Mouse (Mus musculus) erythroblast, embryonic 14.5 days (primary cell): ENCODE data around the gene Tdp2.

Source experiments
- GATA1 ChIP-seq: IDR thresholded peaks from 2 replicates; pipeline ENCODE4 v1.6.1; 2012; ENCODE audit warnings: low read length, inconsistent platforms, mixed read lengths
- TAL1 ChIP-seq: IDR thresholded peaks from 3 replicates; pipeline ENCODE4 v1.6.1; 2012; ENCODE audit warnings: low read length, inconsistent platforms, mixed read lengths

- TF ChIP-seq TAL1 (no peak), GATA1 (no peak)
Observed at GRCm38 (mm10) chr13:24799925-24800673, 31.4 kb upstream of the Tdp2 start.
